Mouse (Mus musculus): Measurements from ENCODE around the gene Cfap61. TPM values are rescaled to one million over a fixed set of nuclear protein-coding genes. Genes with fewer than 3 reads are reported as not detected.

The Cfap61 gene
- not detected in 2 replicates for polyA plus RNA-seq (2014; fragmentation: Nextera tagmentation; extraction: Ambion mirVana)

- Histone ChIP-seq H3K9ac (replicated peaks; ENCODE audit: low read depth, low read length) (peak within 1 kb of the TSS; percentile 50), H3K4me3 (ENCODE audit: low read depth, low read length) (peak within 1 kb of the TSS; percentile 73), H3K27me3 (ENCODE audit: control insufficient read depth, insufficient read depth, low read length) (no peaks in the 10 kb centered on the region), H3K4me1 (ENCODE audit: control insufficient read depth, insufficient read depth, low read length) (peaks cover 7% of the 10 kb centered on the region; the same call in 1 of the 2 replicates), H3K36me3 (ENCODE audit: control insufficient read depth, insufficient read depth, low read length) (peaks cover 26% of the 10 kb centered on the region), H3K4me2 (replicated peaks; ENCODE audit: low read depth, low read length) (peak within 1 kb of the TSS; percentile 92), H3K9me3 (ENCODE audit: control insufficient read depth, low read depth, low read length) (no peaks in the 10 kb centered on the region), H3K27ac (ENCODE audit: low read length) (no peak within 1 kb of the TSS)
- ATAC-seq (ENCODE audit: insufficient number of reproducible peaks, insufficient read depth, low FRiP score, low read depth) = peak; percentile 96
- WGBS = under 1% methylated on average over 61 of the region's 61 CpGs
Observed at GRCm38 (mm10) chr2:145934339-145935231, at the start of gene Cfap61, which contains the start of gene Crnkl1. TSS of gene Cfap61 (plus strand) at chr2:145934784. TSS of gene Crnkl1 (minus strand) at chr2:145935014.

GRCm38 (mm10) chr2:145884913-145885785 is 49.4 kb upstream of the Cfap61 start:
- peak overlapping the region; percentile 84 for H3K27ac ChIP-seq (ENCODE audit: low read length)
- no peaks in the 10 kb centered on the region for H3K27me3 ChIP-seq (ENCODE audit: control insufficient read depth, insufficient read depth, low read length)
- peak; percentile 47; the same call in 1 of the 2 replicates for ATAC-seq (ENCODE audit: insufficient number of reproducible peaks, insufficient read depth, low FRiP score, low read depth)
- no peak overlapping the region for H3K4me3 ChIP-seq (ENCODE audit: low read depth, low read length)
- 46% methylated on average over 14 of the region's 14 CpGs for WGBS
- peaks cover 28% of the 10 kb centered on the region for H3K4me1 ChIP-seq (ENCODE audit: control insufficient read depth, insufficient read depth, low read length)
- H3K9ac ChIP-seq (replicated peaks; ENCODE audit: low read depth, low read length) = no peak overlapping the region
- H3K9me3 ChIP-seq (ENCODE audit: control insufficient read depth, low read depth, low read length) = no peaks in the 10 kb centered on the region
- H3K36me3 ChIP-seq (ENCODE audit: control insufficient read depth, insufficient read depth, low read length) = peaks cover 24% of the 10 kb centered on the region
- H3K4me2 ChIP-seq (replicated peaks; ENCODE audit: low read depth, low read length) = no peak overlapping the region

- Histone ChIP-seq H3K27me3 (ENCODE audit: control insufficient read depth, insufficient read depth, low read length) (no peaks in the 10 kb centered on the region), H3K4me2 (replicated peaks; ENCODE audit: low read depth, low read length) (no peak overlapping the region), H3K36me3 (ENCODE audit: control insufficient read depth, insufficient read depth, low read length) (peaks cover 15% of the 10 kb centered on the region), H3K9me3 (ENCODE audit: control insufficient read depth, low read depth, low read length) (no peaks in the 10 kb centered on the region), H3K9ac (replicated peaks; ENCODE audit: low read depth, low read length) (no peak overlapping the region), H3K4me1 (ENCODE audit: control insufficient read depth, insufficient read depth, low read length) (peaks cover 28% of the 10 kb centered on the region), H3K27ac (ENCODE audit: low read length) (peak overlapping the region; percentile 78), H3K4me3 (ENCODE audit: low read depth, low read length) (no peak overlapping the region)
- ATAC-seq (ENCODE audit: insufficient number of reproducible peaks, insufficient read depth, low FRiP score, low read depth) = no peak
- WGBS = 53% methylated on average over 14 of the region's 14 CpGs
Observed at GRCm38 (mm10) chr2:145887937-145888765, 46.4 kb upstream of the Cfap61 start.

- Histone ChIP-seq H3K4me1 (ENCODE audit: control insufficient read depth, insufficient read depth, low read length) (peaks cover 27% of the 10 kb centered on the region), H3K27me3 (ENCODE audit: control insufficient read depth, insufficient read depth, low read length) (no peaks in the 10 kb centered on the region), H3K27ac (ENCODE audit: low read length) (peak overlapping the region; percentile 78), H3K9me3 (ENCODE audit: control insufficient read depth, low read depth, low read length) (no peaks in the 10 kb centered on the region), H3K36me3 (ENCODE audit: control insufficient read depth, insufficient read depth, low read length) (peaks cover 15% of the 10 kb centered on the region), H3K4me2 (replicated peaks; ENCODE audit: low read depth, low read length) (no peak overlapping the region), H3K9ac (replicated peaks; ENCODE audit: low read depth, low read length) (no peak overlapping the region), H3K4me3 (ENCODE audit: low read depth, low read length) (no peak overlapping the region)
- WGBS = 56% methylated on average over 6 of the region's 6 CpGs
- ATAC-seq (ENCODE audit: insufficient number of reproducible peaks, insufficient read depth, low FRiP score, low read depth) = 0 out of 2 replicates have a peak, but pooled peaks have one; percentile 21
Observed at GRCm38 (mm10) chr2:145888766-145889480, 45.7 kb upstream of the Cfap61 start.

GRCm38 (mm10) chr2:145890571-145890970 is 44.0 kb upstream of the Cfap61 start:
- Histone ChIP-seq H3K4me3 (ENCODE audit: low read depth, low read length) (no peak overlapping the region), H3K27ac (ENCODE audit: low read length) (no peak overlapping the region), H3K9me3 (ENCODE audit: control insufficient read depth, low read depth, low read length) (no peaks in the 10 kb centered on the region), H3K36me3 (ENCODE audit: control insufficient read depth, insufficient read depth, low read length) (peaks cover 11% of the 10 kb centered on the region), H3K9ac (replicated peaks; ENCODE audit: low read depth, low read length) (no peak overlapping the region), H3K27me3 (ENCODE audit: control insufficient read depth, insufficient read depth, low read length) (no peaks in the 10 kb centered on the region), H3K4me1 (ENCODE audit: control insufficient read depth, insufficient read depth, low read length) (peaks cover 12% of the 10 kb centered on the region), H3K4me2 (replicated peaks; ENCODE audit: low read depth, low read length) (no peak overlapping the region)
- no peak for ATAC-seq (ENCODE audit: insufficient number of reproducible peaks, insufficient read depth, low FRiP score, low read depth)
- 74% methylated on average over 2 of the region's 2 CpGs for WGBS

GRCm38 (mm10) chr2:145893756-145894155 is 40.8 kb upstream of the Cfap61 start:
- H3K4me3 ChIP-seq (ENCODE audit: low read depth, low read length) = no peak overlapping the region
- no peaks in the 10 kb centered on the region for H3K4me1 ChIP-seq (ENCODE audit: control insufficient read depth, insufficient read depth, low read length)
- H3K27me3 ChIP-seq (ENCODE audit: control insufficient read depth, insufficient read depth, low read length) = no peaks in the 10 kb centered on the region
- H3K9ac ChIP-seq (replicated peaks; ENCODE audit: low read depth, low read length) = no peak overlapping the region
- no peaks in the 10 kb centered on the region for H3K9me3 ChIP-seq (ENCODE audit: control insufficient read depth, low read depth, low read length)
- no peak overlapping the region for H3K4me2 ChIP-seq (replicated peaks; ENCODE audit: low read depth, low read length)
- no peak overlapping the region for H3K27ac ChIP-seq (ENCODE audit: low read length)
- no peak for ATAC-seq (ENCODE audit: insufficient number of reproducible peaks, insufficient read depth, low FRiP score, low read depth)
- 97% methylated on average over 6 of the region's 6 CpGs for WGBS
- H3K36me3 ChIP-seq (ENCODE audit: control insufficient read depth, insufficient read depth, low read length) = no peaks in the 10 kb centered on the region

- no peak overlapping the region for H3K4me3 ChIP-seq (ENCODE audit: low read depth, low read length)
- no peaks in the 10 kb centered on the region for H3K36me3 ChIP-seq (ENCODE audit: control insufficient read depth, insufficient read depth, low read length)
- H3K4me1 ChIP-seq (ENCODE audit: control insufficient read depth, insufficient read depth, low read length) = no peaks in the 10 kb centered on the region
- H3K9ac ChIP-seq (replicated peaks; ENCODE audit: low read depth, low read length) = no peak overlapping the region
- H3K4me2 ChIP-seq (replicated peaks; ENCODE audit: low read depth, low read length) = no peak overlapping the region
- 48% methylated on average over 9 of the region's 9 CpGs for WGBS
- H3K27ac ChIP-seq (ENCODE audit: low read length) = no peak overlapping the region
- no peak for ATAC-seq (ENCODE audit: insufficient number of reproducible peaks, insufficient read depth, low FRiP score, low read depth)
- H3K9me3 ChIP-seq (ENCODE audit: control insufficient read depth, low read depth, low read length) = no peaks in the 10 kb centered on the region
- no peaks in the 10 kb centered on the region for H3K27me3 ChIP-seq (ENCODE audit: control insufficient read depth, insufficient read depth, low read length)
Observed at GRCm38 (mm10) chr2:145898106-145898505, 36.5 kb upstream of the Cfap61 start.
